8 mouse cellular contexts compared by ENCODE assay signal in the genomic region with DNA sequence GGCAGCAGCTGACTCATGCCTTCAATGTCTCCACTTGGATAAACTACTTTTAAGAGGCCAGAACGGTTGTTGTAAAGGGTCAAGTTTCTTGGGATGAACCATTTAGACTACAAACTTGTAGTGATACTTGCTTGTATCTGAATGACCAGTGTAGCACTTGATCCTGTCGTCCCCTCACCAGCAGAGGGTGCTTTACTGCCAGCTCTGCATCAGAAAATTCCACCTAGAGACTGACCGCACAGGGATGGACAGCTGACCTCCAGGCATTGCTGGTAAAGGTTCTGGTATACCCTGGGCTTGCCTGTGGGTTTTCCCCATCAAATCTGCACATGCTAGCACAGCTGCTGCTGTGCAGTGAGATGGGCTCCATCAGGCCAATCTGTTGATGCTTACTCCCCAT. TPM values are rescaled to one million over a fixed set of nuclear protein-coding genes. Genes with fewer than 3 reads are reported as not detected.
DNase-seq lines count a peak whose midpoint lies in the region; ATAC-seq and TF ChIP-seq lines count a peak whose summit lies in the region.

No protein-coding gene starts in this region.

- H3K9ac ChIP-seq in hindbrain, embryonic 11.5 days (ENCODE audit: low read depth, low read length): no peak overlapping the region
- no peak overlapping the region for H3K9ac ChIP-seq in hindbrain, embryonic 16.5 days (ENCODE audit: low read depth, low read length)

- DNase-seq in hindbrain, embryonic 11.5 days (ENCODE audit: low spot score): peak; percentile 47
- DNase-seq in CD4-positive helper T cell, adult 2 months (ENCODE audit: low read depth, low spot score): peak; percentile 24
- peak; percentile 49 for DNase-seq in adrenal gland, postnatal 10 days
- DNase-seq in kidney, postnatal 10 days: peak; percentile 61
- DNase-seq in telencephalon, adult 2 months (ENCODE audit: low read depth, low spot score): peak; percentile 8
- DNase-seq in thymus, adult 2 months: no peak
- no peak for DNase-seq in ovary, adult 18-20 months (ENCODE audit: low spot score)

- no peaks in the 10 kb centered on the region for H3K27me3 ChIP-seq in hindbrain, embryonic 11.5 days (ENCODE audit: control insufficient read depth, insufficient read depth, low read length)
- H3K27me3 ChIP-seq in hindbrain, embryonic 16.5 days (replicated peaks; ENCODE audit: control insufficient read depth, insufficient read depth, low read length): no peaks in the 10 kb centered on the region
- no peaks in the 10 kb centered on the region for H3K27me3 ChIP-seq in thymus, adult 2 months (ENCODE audit: control insufficient read depth, insufficient read depth, low read length)

- no peak overlapping the region for H3K27ac ChIP-seq in hindbrain, embryonic 11.5 days (ENCODE audit: low read depth, low read length)
- no peak overlapping the region for H3K27ac ChIP-seq in hindbrain, embryonic 16.5 days (ENCODE audit: low read depth, low read length)
- no peak overlapping the region for H3K27ac ChIP-seq in thymus, adult 2 months (ENCODE audit: control insufficient read depth, insufficient read depth, low read length)

- H3K36me3 ChIP-seq in hindbrain, embryonic 11.5 days (ENCODE audit: control insufficient read depth, insufficient read depth, low read length): no peaks in the 10 kb centered on the region
- peaks cover 30% of the 10 kb centered on the region for H3K36me3 ChIP-seq in hindbrain, embryonic 16.5 days (ENCODE audit: control insufficient read depth, insufficient read depth, low read length)
- peaks cover 19% of the 10 kb centered on the region; the same call in 1 of the 2 replicates for H3K36me3 ChIP-seq in thymus, adult 2 months (ENCODE audit: control insufficient read depth, insufficient read depth, low read length)

- H3K4me1 ChIP-seq in hindbrain, embryonic 11.5 days (replicated peaks; ENCODE audit: control insufficient read depth, insufficient read depth, low read length): peaks cover 3% of the 10 kb centered on the region; the same call in 1 of the 2 replicates
- H3K4me1 ChIP-seq in hindbrain, embryonic 16.5 days (ENCODE audit: control insufficient read depth, insufficient read depth, low read depth, low read length): peaks cover 10% of the 10 kb centered on the region
- peaks cover 6% of the 10 kb centered on the region for H3K4me1 ChIP-seq in thymus, adult 2 months (replicated peaks; ENCODE audit: control insufficient read depth, insufficient read depth, low read length)

- H3K9me3 ChIP-seq in hindbrain, embryonic 11.5 days (ENCODE audit: control insufficient read depth, low read length): no peaks in the 10 kb centered on the region
- no peaks in the 10 kb centered on the region for H3K9me3 ChIP-seq in hindbrain, embryonic 16.5 days (ENCODE audit: control insufficient read depth, low read length)

- H3K4me2 ChIP-seq in hindbrain, embryonic 11.5 days (replicated peaks; ENCODE audit: low read depth, low read length): no peak overlapping the region
- H3K4me2 ChIP-seq in hindbrain, embryonic 16.5 days (ENCODE audit: low read length): no peak overlapping the region

- no peak for TF ChIP-seq CTCF in thymus, adult 2 months (IDR thresholded peaks at IDR 0.05; ENCODE audit: borderline replicate concordance, control insufficient read depth, extremely low read depth, insufficient read depth, low read length, poor library complexity)

- no peak for TF ChIP-seq POLR2A in thymus, adult 2 months (IDR thresholded peaks at IDR 0.05; ENCODE audit: control insufficient read depth, extremely low read depth, insufficient read depth, low read length, poor library complexity)

- no peak overlapping the region for H3K4me3 ChIP-seq in hindbrain, embryonic 11.5 days (ENCODE audit: low read depth, low read length)
- no peak overlapping the region for H3K4me3 ChIP-seq in hindbrain, embryonic 16.5 days (ENCODE audit: low read length)
- H3K4me3 ChIP-seq in thymus, adult 2 months (ENCODE audit: control insufficient read depth, insufficient read depth, low read length): no peak overlapping the region

- WGBS in hindbrain, embryonic 11.5 days: 42% methylated on average over 3 of the region's 3 CpGs
- WGBS in hindbrain, embryonic 16.5 days: 31% methylated on average over 3 of the region's 3 CpGs
- WGBS in thymus, adult 2 months: 71% methylated on average over 3 of the region's 3 CpGs

- no peak for ATAC-seq in hindbrain, embryonic 11.5 days (ENCODE audit: low FRiP score)
- ATAC-seq in hindbrain, embryonic 16.5 days: no peak

RNA-seq across cellular contexts. Expression of a gene that starts 1.3 kb away (rescaled TPM):
- 30.4 and 30.7 TPM in 2 replicates for polyA plus RNA-seq in hindbrain, embryonic 11.5 days (2014; fragmentation: Nextera tagmentation; extraction: Ambion mirVana)
- polyA plus RNA-seq in hindbrain, embryonic 16.5 days (2015; fragmentation: Nextera tagmentation; extraction: Ambion mirVana): 36.5 and 39.0 TPM in 2 replicates
- total RNA-seq in adrenal gland, postnatal 10 days (2021): 10 to 100 TPM in 1 of 2 experiments, 1 to 10 TPM in 1; 10.0 to 16.0 TPM
- polyA plus RNA-seq in thymus, adult 2 months (2012; rRNA removed): 27.2 and 31.2 TPM in 2 replicates

RNA-seq across cellular contexts. Expression of a gene that starts 11.3 kb away (rescaled TPM):
- polyA plus RNA-seq in hindbrain, embryonic 11.5 days (2014; fragmentation: Nextera tagmentation; extraction: Ambion mirVana): 16.8 and 30.6 TPM in 2 replicates
- polyA plus RNA-seq in hindbrain, embryonic 16.5 days (2015; fragmentation: Nextera tagmentation; extraction: Ambion mirVana): 5.4 and 14.6 TPM in 2 replicates
- 10 to 100 TPM; 24.6 to 28.0 TPM for total RNA-seq in adrenal gland, postnatal 10 days (2021)
- 11.0 and 14.8 TPM in 2 replicates for polyA plus RNA-seq in thymus, adult 2 months (2012; rRNA removed)

RNA-seq across cellular contexts. Expression of a gene that starts 14.0 kb away (rescaled TPM):
- 165 and 167 TPM in 2 replicates for polyA plus RNA-seq in hindbrain, embryonic 11.5 days (2014; fragmentation: Nextera tagmentation; extraction: Ambion mirVana)
- 159 and 182 TPM in 2 replicates for polyA plus RNA-seq in hindbrain, embryonic 16.5 days (2015; fragmentation: Nextera tagmentation; extraction: Ambion mirVana)
- 100 to 1,000 TPM in 1 of 2 experiments, 10 to 100 TPM in 1; 95.2 to 101 TPM for total RNA-seq in adrenal gland, postnatal 10 days (2021)
- polyA plus RNA-seq in thymus, adult 2 months (2012; rRNA removed): 40.6 and 43.4 TPM in 2 replicates

RNA-seq across cellular contexts. Expression of a gene that starts 14.9 kb away (rescaled TPM):
- polyA plus RNA-seq in hindbrain, embryonic 11.5 days (2014; fragmentation: Nextera tagmentation; extraction: Ambion mirVana): 2.9 TPM in 2 replicates
- 2.2 and 3.4 TPM in 2 replicates for polyA plus RNA-seq in hindbrain, embryonic 16.5 days (2015; fragmentation: Nextera tagmentation; extraction: Ambion mirVana)
- 10 to 100 TPM; 37.4 to 43.1 TPM for total RNA-seq in adrenal gland, postnatal 10 days (2021)
- 52.7 and 53.9 TPM in 2 replicates for polyA plus RNA-seq in thymus, adult 2 months (2012; rRNA removed)

RNA-seq across cellular contexts. Expression of a gene that starts 25.9 kb away (rescaled TPM):
- 14.4 and 14.7 TPM in 2 replicates for polyA plus RNA-seq in hindbrain, embryonic 11.5 days (2014; fragmentation: Nextera tagmentation; extraction: Ambion mirVana)
- polyA plus RNA-seq in hindbrain, embryonic 16.5 days (2015; fragmentation: Nextera tagmentation; extraction: Ambion mirVana): 45.8 and 46.8 TPM in 2 replicates
- 10 to 100 TPM; 14.2 to 25.4 TPM for total RNA-seq in adrenal gland, postnatal 10 days (2021)
- polyA plus RNA-seq in thymus, adult 2 months (2012; rRNA removed): 272 and 315 TPM in 2 replicates

Comparison
In these comparisons a context has a peak if more than half of its experiments do, and no peak if none do; other contexts are left out.
1. DNase-seq: peak in hindbrain, embryonic 11.5 days (single experiment), CD4-positive helper T cell, adult 2 months (single experiment), adrenal gland, postnatal 10 days (single experiment), kidney, postnatal 10 days (single experiment) and telencephalon, adult 2 months (single experiment); none in thymus, adult 2 months (single experiment) and ovary, adult 18-20 months (single experiment).